Mouse (Mus musculus) kidney, adult 18-20 months (tissue): ENCODE data around the gene Glrx3.
A peak's percentile ranks its signal among the peaks of the same experiment; 100 is the strongest.

Source experiments
- DNase-seq: peaks from one replicate; pipeline ENCODE4 v3.0.0; 2021

Glrx3 gene

GRCm38 (mm10) chr7:137477950-137478620 lies 40.7 kb downstream of the Glrx3 start:
- DNase-seq, result peak; percentile 95

GRCm38 (mm10) chr7:137478621-137478982 lies 41.2 kb downstream of the Glrx3 start:
- DNase-seq, result no peak

- DNase-seq, result no peak
Measured at GRCm38 (mm10) chr7:137480839-137481238, 43.4 kb downstream of the Glrx3 start.

GRCm38 (mm10) chr7:137483987-137484386 lies 46.6 kb downstream of the Glrx3 start:
- DNase-seq, result no peak

GRCm38 (mm10) chr7:137488391-137488790 lies 51.0 kb downstream of the Glrx3 start:
- no peak for DNase-seq

- no peak for DNase-seq
Measured at GRCm38 (mm10) chr7:137490711-137491110, 53.3 kb downstream of the Glrx3 start.

- no peak for DNase-seq
Measured at GRCm38 (mm10) chr7:137492307-137492973, 55.0 kb downstream of the Glrx3 start.

- no peak for DNase-seq
Measured at GRCm38 (mm10) chr7:137498736-137499135, 61.3 kb downstream of the Glrx3 start.

- DNase-seq, result no peak
Measured at GRCm38 (mm10) chr7:137517588-137517987, 80.2 kb downstream of the Glrx3 start.

- no peak for DNase-seq
Measured at GRCm38 (mm10) chr7:137518028-137518576, 80.7 kb downstream of the Glrx3 start.
